Mouse (Mus musculus) G1E (cell line): ENCODE measurements around the gene Pak2.

Experiments used
- CTCF ChIP-seq: IDR thresholded peaks from 2 replicates; pipeline ENCODE4 v1.5.1; 2012; ENCODE audit warnings: low read depth, low read length, inconsistent platforms, mixed read lengths
- GATA1 ChIP-seq: IDR thresholded peaks from 2 replicates; pipeline ENCODE4 v1.6.1; 2012; ENCODE audit warnings: borderline replicate concordance, low read length, inconsistent platforms, mixed read lengths
- GATA2 ChIP-seq: IDR thresholded peaks from 2 replicates; pipeline ENCODE4 v1.6.1; 2012; ENCODE audit warnings: low read depth, low read length, inconsistent platforms, borderline replicate concordance
- TAL1 ChIP-seq: conservative IDR thresholded peaks from 2 replicates; pipeline ENCODE4 v1.6.1; 2012; ENCODE audit warnings: low read depth, low read length, inconsistent platforms, mixed read lengths

DNA sequence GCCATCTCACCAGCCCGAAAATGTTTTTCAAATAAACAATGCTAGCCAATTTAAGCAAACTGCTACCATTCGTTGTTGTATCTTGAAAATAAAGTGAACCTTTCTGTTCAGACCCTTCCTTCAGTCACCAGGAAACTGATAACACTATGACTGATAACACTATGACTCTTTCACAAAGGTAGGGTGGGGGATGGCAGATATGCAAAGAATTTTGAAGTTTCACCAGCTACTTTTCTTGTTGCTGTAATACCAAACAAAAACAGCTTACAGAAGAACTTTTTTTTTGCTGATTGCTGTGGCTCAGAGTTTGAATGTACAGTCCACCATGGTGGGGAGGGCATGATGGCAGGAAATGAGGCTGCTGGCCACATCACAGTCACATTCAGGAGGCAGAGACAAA, 16.9 kb downstream of the Pak2 start:
- no peak for TF ChIP-seq CTCF
- TF ChIP-seq GATA2: no peak
- TF ChIP-seq GATA1: no peak
- no peak for TF ChIP-seq TAL1
